Mouse (Mus musculus): Measurements from ENCODE around the gene Smim5.
A peak's percentile ranks its signal among the peaks of the same experiment; 100 is the strongest.

Smim5 gene

DNA sequence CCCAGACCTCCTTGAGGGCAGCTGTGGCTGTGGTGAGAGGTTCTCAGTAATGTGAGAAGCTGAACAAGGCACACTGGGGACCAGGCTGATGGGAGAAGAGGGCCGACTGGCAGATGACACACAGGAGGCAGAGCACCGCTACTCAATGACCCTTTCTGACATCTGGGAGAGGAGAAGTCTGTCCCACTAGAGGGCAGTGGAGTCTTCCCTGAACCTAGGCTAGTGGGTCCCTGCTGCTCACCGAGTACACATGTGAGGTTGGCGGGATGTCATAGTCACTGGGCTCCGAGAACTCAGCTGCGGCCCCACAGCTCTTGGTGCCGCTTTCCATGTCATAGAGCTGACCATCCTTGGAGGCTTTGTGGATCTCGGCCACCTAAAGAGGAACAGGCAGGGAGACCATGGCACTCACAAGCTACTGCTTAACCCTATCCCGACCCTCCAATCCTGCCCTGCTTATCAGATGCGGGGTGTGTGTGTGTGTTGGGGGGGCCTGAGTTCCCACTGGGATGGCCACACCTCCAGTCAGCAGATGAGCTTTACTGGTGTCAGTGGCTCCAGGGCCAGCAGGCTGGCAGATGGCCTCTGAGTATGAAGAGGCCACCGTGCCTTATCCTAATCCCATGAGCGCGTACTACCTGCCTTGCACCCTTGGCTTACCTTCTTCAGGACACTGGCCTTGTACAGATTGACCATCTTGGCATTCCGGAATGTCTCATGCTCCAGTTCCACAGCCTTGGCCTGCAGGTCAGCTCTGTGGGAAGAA, 4.8 kb upstream of the Smim5 start:
- no peak for DNase-seq (ENCODE audit: low spot score)

DNA sequence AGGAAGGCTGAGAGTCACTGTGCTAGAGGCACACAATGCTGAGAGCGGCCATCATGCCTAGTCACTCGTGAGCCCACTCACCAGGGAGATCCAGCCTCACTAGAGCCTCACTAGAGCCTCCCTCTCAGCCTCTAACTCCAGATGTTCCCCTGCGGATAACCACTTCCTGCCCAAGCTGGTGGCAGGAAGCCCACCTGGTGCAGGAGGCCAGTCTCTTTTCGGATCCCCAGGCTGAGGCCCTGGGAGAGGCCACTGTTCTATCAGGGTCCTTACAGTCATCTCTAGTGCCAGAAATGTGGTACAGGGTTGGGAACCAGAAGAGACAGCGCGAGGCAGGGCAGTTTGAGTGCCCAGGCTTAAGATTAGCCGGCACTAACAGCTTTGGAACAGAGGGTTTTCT, 1.3 kb upstream of the Smim5 start:
- no peak for DNase-seq (ENCODE audit: low spot score)

DNA sequence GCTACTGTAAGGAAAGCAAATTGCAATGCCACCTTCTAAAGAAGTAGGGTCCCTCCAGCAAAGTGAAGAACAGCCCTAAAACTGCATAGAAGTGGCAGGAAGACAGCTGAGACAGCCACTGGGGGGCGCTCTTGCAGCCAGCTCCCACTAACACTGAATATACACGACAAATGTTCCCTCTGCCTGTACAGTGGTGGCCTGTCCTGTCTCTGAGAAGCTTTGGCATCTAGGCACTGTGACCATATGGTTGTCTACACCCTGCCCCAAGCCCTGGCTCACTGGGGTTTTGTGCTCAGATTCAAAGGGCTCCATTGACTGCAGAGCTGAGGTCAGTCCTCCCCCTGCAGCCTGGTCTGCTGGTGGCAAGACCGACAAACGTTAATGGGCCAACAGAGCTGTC, 880 bp upstream of the Smim5 start:
- no peak for DNase-seq (ENCODE audit: low spot score)

DNA sequence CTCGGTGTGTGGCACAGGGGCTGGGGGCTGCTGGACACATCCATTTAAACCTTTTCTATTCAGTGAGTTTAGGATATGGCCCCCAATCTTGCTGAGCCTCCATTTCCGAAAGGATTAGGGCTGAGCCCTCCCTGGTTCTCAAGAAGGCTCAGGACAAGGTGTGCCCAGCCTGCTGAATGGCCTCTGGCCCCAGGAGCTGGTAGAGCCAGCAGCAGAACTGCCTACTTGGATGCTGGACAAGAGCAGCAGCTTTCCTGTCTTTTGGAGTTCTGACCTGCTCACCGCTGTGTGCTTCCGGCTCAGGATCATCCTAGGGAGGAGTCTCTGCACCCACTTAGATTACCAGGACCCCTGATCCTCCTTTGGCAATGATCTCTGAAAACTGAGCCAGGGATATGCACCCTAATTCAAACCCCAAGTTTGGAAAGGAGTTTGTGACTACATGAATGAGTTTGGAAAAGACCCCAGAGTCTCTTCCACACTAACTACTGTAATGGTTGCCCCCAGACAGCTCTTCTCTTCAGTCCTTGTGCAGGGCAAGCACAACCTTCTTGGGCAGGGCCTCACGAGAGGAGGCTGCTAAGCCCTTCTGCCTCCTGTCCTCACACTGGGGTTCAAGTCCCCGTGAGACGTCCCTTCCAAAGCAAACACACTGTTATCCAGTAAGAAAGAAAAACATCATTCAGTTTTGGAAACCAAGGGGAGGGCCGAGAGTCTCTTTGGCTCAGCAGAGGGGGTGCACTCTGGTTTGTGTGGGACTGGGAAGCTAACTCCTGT, 983 bp downstream of the Smim5 start:
- no peak for DNase-seq (ENCODE audit: low spot score)

DNA sequence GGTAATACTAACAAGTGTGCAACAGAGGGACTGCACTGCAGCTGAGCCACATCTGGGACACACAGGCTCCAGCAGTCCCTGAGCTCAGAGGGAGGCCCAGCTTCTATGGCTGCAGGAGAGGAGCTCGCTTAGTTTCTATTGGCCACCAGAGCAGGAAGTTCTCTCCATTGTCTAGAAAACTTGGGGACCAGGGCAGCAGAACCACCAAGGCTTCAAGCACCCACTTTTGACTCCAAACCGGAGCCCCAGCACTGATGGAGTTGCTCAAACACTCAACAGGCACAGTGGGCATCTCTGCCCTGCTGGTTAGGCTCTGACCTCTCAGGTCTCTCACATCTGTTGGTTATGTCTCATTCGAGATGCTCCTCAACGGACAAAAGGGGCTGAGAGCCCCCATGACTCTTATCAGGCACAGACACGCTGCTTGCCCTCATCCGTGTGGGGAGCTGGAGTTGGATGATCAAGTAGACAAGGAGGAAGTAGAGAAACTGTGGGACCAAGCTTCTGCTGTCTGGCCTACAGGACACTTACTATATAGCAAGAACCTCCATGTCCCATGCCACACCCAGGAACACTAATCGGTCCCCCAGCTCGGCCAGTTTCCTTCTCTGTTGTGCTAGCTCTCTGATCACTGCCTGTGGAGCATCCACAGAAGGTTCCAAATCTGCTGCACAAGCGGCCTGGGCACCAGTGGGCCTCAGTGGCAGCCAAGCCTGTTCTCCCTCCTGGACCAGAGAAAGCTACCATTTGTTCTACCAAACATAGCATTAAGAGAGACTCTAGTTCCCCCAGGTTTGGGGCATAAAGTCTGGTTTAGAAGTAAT, 1.8 kb downstream of the Smim5 start:
- DNase-seq (ENCODE audit: low spot score) = no peak

DNA sequence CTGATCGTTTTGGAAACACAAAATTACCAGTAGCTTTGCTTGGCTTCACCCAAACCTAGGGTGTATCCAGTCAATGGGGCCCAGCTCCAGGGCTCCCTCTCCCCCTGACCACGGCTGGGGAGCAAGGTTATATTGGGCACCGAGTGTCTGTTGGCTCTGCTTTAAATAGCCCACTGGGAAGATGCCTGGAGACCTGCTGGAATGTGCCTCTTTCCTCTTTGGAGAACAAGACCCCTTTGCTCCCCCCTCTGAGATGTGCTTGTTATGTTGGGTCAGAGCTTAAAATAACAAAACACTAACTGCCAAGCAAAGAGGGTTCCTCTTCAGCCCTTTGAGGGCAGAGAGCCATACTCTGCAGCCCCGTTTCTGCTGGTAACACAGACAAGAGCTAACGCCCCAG, 2.4 kb downstream of the Smim5 start:
- no peak for DNase-seq (ENCODE audit: low spot score)

DNA sequence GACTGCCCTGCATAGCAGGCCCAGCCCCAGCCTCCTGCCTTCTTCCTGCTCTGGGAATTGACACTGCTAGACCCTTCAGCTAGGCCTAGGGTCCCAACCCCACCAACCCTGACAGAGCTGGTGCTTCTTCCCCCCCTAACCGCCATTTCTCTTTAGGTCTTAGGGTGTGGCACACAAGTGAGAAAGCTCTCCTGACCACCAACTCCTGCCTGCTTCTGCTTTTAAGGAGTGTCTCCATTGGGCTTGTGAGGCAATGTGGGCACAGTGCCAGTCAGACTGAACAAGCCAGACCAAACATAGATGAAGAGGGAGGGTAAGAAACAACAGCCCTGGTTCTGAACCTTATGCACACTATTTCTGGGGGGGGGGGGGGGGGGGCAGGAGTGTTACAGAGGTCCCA, 3.1 kb downstream of the Smim5 start:
- DNase-seq (ENCODE audit: low spot score) = peak; percentile 69

DNA sequence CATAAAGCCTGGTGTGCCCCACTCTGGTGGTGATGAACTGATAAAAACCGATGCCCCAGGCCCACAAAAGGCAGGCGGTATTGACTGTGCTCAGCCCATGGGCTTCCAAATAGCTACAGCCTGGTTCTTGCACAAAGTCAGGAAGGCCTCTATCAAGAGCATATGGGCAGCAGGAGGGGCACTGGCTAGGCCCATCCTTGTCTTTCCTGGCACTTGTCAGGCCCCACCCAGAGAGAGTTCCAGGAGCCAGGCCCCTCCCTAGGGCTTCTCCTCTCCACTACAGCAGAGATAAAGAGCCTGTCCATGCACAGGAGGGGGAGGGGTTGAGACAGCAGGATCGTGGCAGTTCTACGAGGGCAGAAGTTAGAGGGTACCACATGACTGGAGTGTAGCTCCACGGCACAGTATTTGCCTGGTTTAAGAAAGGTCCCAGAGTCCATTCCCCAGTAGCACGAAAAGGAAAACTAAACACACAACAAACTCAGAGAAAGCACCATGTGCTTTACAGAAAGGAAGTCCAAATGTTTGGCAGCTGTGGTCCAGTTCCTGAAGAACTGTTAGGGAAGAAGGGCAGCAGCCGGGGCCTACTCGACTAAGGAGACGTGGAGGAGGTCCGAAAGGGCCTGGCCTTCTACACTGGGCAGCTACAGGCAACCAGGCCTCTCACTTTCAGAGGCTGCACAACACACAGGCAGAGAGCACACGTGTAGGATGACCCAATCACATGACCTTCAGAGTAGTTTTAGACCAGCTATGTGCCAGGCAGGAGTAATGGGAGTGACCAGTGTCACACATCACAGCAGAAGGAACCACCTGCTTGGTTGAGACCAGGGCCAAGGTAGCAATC, 3.8 kb downstream of the Smim5 start:
- DNase-seq (ENCODE audit: low spot score) = peak; percentile 58

DNA sequence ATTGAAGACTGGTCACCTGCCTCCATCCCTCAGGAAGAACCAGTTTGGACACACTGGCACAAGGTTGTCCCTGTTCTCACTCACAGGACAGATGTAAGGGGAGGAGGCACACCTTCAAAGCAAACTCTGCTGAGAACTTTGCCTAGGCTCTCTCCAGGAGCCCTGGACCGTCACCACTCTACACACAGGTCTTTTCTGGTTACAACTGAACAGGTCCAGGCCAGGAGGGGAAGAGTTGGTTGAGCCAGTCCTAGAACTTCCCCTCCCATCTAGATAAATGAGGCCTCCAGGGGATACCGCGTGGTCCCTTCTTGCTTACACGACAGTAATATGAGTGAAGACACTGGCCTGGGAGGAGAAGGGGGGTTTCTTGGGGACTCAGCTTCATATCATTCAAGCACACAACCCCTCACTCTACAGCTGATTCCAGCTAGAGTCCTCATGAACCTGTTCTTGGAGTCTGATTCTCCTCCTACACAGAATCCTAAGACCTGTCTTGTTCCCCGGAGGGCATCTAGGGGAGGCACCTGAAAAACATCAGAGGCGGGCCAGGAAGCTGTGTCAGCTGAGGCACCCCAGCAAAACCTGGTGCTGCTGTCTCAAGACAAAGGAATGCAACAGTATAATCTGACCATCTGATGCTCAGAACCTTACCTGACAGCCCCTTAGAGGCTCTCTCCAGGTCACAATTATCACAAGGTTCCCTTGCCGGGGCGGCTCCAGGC, 4.6 kb downstream of the Smim5 start:
- DNase-seq (ENCODE audit: low spot score) = no peak

DNA sequence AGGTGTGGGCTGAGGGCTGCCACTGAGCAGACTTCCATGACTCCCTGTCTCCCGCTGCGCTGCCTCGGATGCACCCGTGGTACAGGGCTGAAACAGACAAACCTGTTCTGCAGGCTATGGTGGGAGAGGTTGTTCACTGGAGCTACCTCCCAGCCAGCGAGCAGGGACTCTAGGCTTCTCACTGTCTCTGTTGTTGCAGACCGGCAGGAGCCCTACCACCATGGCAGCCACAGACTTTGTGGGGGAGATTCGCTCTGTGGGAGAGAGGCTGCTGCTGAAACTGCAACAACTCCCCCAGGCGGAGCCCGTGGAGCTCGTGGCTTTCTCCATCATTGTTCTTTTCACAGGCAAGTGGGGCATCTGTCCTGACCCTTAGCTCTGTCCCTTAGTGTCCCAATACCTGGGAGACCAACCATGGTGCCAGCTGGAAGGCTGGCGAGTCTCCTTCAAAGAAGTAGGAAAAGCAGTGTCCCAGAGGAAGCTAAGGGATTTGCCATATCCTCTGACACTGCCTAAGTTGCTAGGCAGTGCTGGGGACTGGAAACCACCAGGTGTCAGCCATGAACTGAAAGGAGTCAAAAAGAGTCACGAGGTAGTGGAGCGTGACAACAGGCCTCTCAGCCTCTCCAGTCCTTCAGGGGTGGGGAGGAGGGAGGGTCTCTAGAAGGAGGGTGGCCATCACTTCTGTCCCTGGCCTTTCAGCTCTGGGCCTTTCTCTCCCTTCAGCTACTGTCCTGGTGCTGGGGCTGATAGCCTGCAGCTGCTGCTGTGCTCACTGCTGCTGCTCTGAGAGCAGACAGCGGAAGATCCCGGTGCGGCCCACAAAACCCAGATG, 5.4 kb downstream of the Smim5 start:
- DNase-seq (ENCODE audit: low spot score) = no peak

DNA sequence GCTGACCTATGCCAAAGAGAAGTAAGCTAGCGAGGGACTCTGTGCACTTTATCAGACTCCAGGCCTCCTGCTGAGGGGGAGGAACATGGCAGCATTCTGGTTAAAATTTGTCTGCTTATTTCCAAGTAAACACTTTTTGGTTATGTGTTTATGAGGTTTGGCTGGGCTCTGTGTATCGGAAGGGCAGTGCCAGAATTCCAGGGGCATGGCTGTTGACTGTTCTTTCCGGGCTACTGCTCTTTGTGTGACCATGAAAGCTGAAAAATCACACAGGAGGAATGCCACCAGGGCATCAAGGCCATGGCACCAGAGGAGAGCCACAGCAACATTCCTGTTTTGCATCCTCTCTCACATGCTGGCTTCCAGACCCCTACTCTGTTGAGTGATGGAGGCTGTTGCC, 6.3 kb downstream of the Smim5 start:
- DNase-seq (ENCODE audit: low spot score) = no peak

DNA sequence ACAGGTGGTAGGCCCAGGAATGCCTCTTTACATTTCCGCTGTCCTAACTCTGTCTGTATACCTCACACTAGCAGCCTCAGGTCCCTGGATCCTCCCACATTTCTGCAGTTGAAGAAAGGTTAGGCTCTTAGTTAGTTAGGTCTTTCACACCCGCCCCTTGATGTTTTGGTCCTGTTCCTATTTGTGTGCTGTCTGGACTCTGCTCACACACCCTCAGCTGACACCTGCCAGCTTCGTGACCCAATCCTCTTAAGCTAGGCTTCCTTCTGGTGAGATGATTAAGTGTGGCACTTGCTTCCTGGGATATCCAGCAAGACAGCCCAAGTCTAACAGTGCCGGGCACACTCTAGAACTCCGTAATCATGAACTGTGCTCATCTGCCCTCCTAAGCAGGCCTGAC, 6.8 kb downstream of the Smim5 start:
- no peak for DNase-seq (ENCODE audit: low spot score)

DNA sequence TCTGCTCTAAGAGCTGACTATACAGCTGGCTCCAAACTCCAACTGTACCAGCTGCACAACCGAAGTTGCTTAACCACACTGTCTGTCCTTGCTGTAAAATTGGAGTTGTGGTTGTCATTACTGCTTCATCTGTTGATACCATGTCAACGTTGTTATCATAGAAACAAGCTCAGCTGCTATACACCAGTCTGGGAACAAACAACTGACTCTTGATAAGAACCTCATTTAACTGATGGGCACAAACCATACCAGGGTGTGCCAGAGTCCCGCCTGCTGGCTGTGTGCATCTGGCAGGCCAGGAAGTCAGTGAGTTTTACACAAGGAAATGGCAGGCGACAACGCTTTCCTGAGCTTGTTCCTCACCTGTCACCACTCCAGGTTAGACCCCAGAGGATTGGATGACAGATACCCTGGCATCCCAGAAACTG, 11.4 kb downstream of the Smim5 start:
- DNase-seq (ENCODE audit: low spot score) = no peak

DNA sequence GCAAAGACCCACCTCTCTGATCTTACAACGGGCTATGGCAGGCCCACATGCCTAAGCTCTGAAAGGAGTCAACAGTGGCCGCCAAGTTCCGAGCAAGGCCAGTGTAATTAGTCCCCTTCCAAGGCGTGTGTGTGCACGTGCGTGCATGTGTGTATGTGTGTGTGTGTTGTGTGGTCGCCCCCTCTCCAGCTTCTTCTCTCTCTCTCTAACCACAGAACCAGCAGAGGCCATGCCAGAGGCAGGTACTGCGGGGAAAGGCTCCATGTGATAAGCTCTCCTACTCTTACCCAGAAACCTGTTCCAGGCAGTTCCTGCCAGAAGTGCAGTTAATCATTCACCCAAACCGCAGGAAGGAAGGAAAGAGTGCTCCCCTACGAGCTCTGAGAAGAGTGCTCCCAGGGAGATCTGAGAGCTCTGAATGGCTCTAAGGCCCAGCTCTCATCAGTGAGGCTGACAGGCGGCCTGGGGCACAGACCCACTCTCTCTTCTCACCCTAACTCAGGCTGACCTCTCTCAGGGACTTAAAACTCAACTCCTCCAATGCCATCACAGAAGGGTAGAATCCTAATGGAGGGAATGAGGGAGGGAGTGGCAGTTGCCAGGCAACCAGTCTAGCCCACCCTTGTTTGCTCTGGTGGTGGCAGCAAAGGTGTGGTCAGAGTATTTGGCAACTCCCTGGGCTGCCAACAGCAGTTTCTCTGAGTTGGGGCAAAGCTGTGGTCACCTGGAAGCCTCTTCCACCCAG, 12.0 kb downstream of the Smim5 start, which contains the start of gene Smim6:
Gene Smim6, plus strand, starts transcription at position 386 of the 745 bp plus-strand sequence.
- DNase-seq (ENCODE audit: low spot score) = no peak

DNA sequence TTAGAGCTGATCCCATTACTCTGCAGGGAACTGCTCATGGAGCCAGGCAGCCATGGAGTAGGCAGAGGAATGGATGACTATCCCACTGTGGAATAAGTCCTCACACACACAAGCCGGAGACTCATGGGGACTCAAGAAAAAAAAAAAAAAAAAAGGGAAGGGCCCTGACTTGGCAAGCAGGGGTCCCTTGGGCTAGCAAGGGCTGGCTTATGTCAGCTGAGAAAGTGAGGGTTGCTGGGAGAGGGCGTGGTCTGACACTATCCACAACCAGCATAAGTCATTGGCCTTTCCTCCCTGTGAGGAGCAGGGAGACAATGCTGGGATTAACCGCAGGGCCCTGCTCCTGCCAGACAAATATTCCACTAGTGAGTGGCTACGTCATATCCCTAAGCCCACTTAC, 16.8 kb downstream of the Smim5 start:
- no peak for DNase-seq (ENCODE audit: low spot score)

DNA sequence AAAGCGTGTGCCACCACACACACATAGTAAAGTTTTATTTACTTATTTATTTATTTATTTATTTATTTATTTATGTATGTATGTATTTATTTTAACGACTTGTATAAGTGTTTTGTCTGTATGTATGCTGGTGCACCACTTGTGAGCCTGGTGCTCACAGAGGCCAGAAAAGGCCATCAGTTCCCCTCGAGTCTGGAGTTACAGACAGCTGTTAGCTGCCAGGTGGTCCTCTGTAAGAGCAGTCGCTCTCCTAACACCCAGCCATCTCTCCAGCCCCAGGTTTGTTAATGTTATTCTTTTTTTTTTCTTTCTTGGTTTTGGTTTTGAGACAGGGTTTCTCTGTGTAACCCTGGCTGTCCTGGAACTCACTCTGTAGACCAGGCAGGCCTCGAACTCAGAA, 18.9 kb downstream of the Smim5 start:
- DNase-seq (ENCODE audit: low spot score) = no peak

DNA sequence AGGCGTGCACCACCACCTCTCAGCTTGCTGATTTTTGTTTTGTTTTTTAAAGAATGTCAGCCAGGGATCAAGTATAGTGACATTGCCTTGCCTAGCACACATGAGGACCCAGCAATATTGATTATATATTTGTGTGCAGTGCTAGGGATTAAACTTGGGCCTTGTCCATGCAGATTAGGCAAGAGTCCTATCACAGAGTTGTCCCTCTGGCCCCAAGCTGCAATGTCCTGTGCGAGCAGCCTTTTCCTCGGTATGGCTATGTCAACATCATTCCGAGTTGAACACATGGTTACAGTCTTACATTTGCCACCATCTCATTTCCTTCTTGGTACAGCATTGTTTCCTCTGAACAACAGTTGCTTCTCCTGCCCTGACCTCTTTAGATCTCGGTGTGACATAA, 19.3 kb downstream of the Smim5 start:
- DNase-seq (ENCODE audit: low spot score) = no peak

DNA sequence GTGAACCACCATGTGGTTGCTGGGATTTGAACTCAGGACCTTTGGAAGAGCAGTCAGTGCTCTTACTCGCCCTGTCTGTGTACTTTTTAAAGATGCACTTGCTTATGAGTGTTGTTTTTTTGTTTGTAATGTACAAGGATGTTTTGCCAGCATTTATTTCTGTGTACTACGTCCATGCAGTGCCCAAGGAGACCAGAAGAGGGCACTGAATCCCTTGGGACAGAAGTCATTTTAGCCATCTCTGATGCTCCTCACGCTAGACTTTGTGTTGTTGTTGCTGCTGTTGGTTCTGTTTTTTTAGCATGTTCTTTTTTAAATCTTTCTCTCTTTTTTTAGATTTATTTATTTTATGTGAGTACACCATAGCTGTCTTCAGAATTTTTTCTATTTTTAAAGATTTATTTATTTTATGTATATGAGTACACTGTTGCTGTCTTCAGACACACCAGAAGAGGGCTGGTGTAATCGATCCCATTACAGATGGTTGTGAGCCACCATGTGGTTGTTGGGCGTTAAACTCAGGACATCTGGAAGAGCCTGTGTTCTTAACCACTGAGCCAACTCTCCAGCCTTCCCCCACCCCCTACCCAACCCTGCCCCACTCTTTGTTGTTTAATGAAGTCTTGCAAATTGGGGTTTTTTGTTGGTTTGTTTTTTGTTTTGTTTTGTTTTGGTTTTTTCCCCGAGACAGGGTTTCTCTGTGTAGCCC, 20.5 kb downstream of the Smim5 start:
- DNase-seq (ENCODE audit: low spot score) = peak; percentile 36

DNA sequence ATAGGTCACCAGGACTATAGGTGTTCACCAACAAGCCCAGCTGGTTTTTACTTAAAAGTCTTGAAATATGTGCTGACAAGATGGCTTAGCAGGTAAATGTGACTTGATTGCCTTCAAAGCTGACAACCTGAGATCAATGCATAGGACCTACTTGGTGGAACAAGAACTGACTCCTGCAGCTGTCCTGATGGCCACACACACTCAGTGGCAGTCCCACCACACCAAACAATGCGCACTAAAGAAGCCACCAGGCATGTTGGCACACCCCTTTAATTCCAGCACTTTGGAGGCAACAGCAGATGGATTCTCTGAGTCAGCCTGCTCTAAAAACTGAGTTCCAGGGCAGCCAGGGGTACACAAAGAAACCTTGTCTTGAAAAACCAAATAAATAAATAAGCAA, 22.2 kb downstream of the Smim5 start:
- no peak for DNase-seq (ENCODE audit: low spot score)
